In genomic region chr9:20869246-20869645, GRCm38 (mm10) we compare ENCODE assay signal across 7 mouse cellular contexts. TPM values are rescaled to one million over a fixed set of nuclear protein-coding genes. Genes with fewer than 3 reads are reported as not detected.
DNase-seq lines count a peak whose midpoint lies in the region; ATAC-seq and TF ChIP-seq lines count a peak whose summit lies in the region.

No protein-coding gene starts in this region.

- no peaks in the 10 kb centered on the region for H3K27me3 ChIP-seq in kidney, postnatal 0 days (ENCODE audit: insufficient read depth, low read length)
- H3K27me3 ChIP-seq in heart, postnatal 0 days (ENCODE audit: control insufficient read depth, insufficient read depth, low read length) = 0 out of 2 replicates have a peak, but pooled peaks cover 15% of the 10 kb centered on the region
- H3K27me3 ChIP-seq in lung, embryonic 16.5 days (ENCODE audit: control insufficient read depth, insufficient read depth, low read depth, low read length) = peaks cover 8% of the 10 kb centered on the region; the same call in 1 of the 2 replicates

- no peak for TF ChIP-seq POLR2A in bone marrow macrophage, adult 2 months (IDR thresholded peaks at IDR 0.05; ENCODE audit: borderline replicate concordance, low read depth, low read length)

- H3K9me3 ChIP-seq in kidney, postnatal 0 days (replicated peaks; ENCODE audit: low read length) = no peaks in the 10 kb centered on the region
- no peaks in the 10 kb centered on the region for H3K9me3 ChIP-seq in heart, postnatal 0 days (replicated peaks; ENCODE audit: control insufficient read depth, low read length)
- no peaks in the 10 kb centered on the region for H3K9me3 ChIP-seq in lung, embryonic 16.5 days (ENCODE audit: control insufficient read depth, low read length)

- no peak for ATAC-seq in kidney, postnatal 0 days (replicated peaks; ENCODE audit: low FRiP score, low read depth)
- no peak for ATAC-seq in heart, postnatal 0 days (ENCODE audit: insufficient read depth, low read depth)
- no peak; the same call in 1 of the 2 replicates for ATAC-seq in lung, embryonic 16.5 days (ENCODE audit: low read depth)

- peak overlapping the region; percentile 58 for H3K9ac ChIP-seq in kidney, postnatal 0 days (ENCODE audit: low read depth, low read length)
- H3K9ac ChIP-seq in heart, postnatal 0 days (replicated peaks; ENCODE audit: low read depth, low read length) = peak overlapping the region; percentile 57; the same call in 1 of the 2 replicates
- H3K9ac ChIP-seq in lung, embryonic 16.5 days (ENCODE audit: low read length) = peak overlapping the region; percentile 71

- no peak for TF ChIP-seq EP300 in heart, postnatal 0 days (IDR thresholded peaks at IDR 0.05; ENCODE audit: low read depth)

- 2% methylated on average over 19 of the region's 19 CpGs for WGBS in kidney, postnatal 0 days
- 7% methylated on average over 19 of the region's 19 CpGs for WGBS in heart, postnatal 0 days
- 3% methylated on average over 19 of the region's 19 CpGs for WGBS in lung, embryonic 16.5 days

- H3K4me3 ChIP-seq in kidney, postnatal 0 days (replicated peaks; ENCODE audit: low read depth, low read length) = peak overlapping the region; percentile 58
- H3K4me3 ChIP-seq in bone marrow macrophage, adult 2 months (ENCODE audit: insufficient read depth, low read length) = peak overlapping the region; percentile 83
- H3K4me3 ChIP-seq in heart, postnatal 0 days (ENCODE audit: low read depth, low read length) = peak overlapping the region; percentile 66
- H3K4me3 ChIP-seq in lung, embryonic 16.5 days (ENCODE audit: low read length) = peak overlapping the region; percentile 67

- peak; percentile 18 for DNase-seq in kidney, postnatal 0 days (ENCODE audit: low spot score)
- no peak for DNase-seq in kidney, adult 9 months
- DNase-seq in heart, postnatal 0 days (ENCODE audit: low spot score) = no peak
- no peak for DNase-seq in adipocyte (ENCODE audit: low spot score)
- DNase-seq in ovary, adult 18-20 months (ENCODE audit: low spot score) = no peak

- H3K4me2 ChIP-seq in kidney, postnatal 0 days (ENCODE audit: low read length) = peak overlapping the region; percentile 82
- H3K4me2 ChIP-seq in heart, postnatal 0 days (ENCODE audit: low read depth, low read length) = peak overlapping the region; percentile 81
- H3K4me2 ChIP-seq in lung, embryonic 16.5 days (ENCODE audit: low read depth, low read length) = peak overlapping the region; percentile 67

- peaks cover 18% of the 10 kb centered on the region; the same call in 1 of the 2 replicates for H3K36me3 ChIP-seq in kidney, postnatal 0 days (ENCODE audit: insufficient read depth, low read length)
- H3K36me3 ChIP-seq in heart, postnatal 0 days (replicated peaks; ENCODE audit: control insufficient read depth, insufficient read depth, low read length) = no peaks in the 10 kb centered on the region
- H3K36me3 ChIP-seq in lung, embryonic 16.5 days (ENCODE audit: control insufficient read depth, insufficient read depth, low read length) = no peaks in the 10 kb centered on the region

- TF ChIP-seq CTCF in kidney, postnatal 0 days (IDR thresholded peaks at IDR 0.05; ENCODE audit: low read depth) = no peak
- TF ChIP-seq CTCF in bone marrow macrophage, adult 2 months (IDR thresholded peaks at IDR 0.05; ENCODE audit: low read depth, low read length) = no peak
- no peak for TF ChIP-seq CTCF in heart, postnatal 0 days (IDR thresholded peaks at IDR 0.05; ENCODE audit: low read depth)

- H3K27ac ChIP-seq in kidney, postnatal 0 days = no peak overlapping the region
- no peak overlapping the region; the same call in 1 of the 2 replicates for H3K27ac ChIP-seq in bone marrow macrophage, adult 2 months (ENCODE audit: insufficient read depth, low read depth, low read length)
- H3K27ac ChIP-seq in heart, postnatal 0 days (ENCODE audit: low read depth) = no peak overlapping the region
- H3K27ac ChIP-seq in lung, embryonic 16.5 days (ENCODE audit: low read length) = no peak overlapping the region

- no peaks in the 10 kb centered on the region; the same call in 1 of the 2 replicates for H3K4me1 ChIP-seq in kidney, postnatal 0 days (replicated peaks; ENCODE audit: insufficient read depth, low read length)
- H3K4me1 ChIP-seq in bone marrow macrophage, adult 2 months (ENCODE audit: control insufficient read depth, insufficient read depth, low read length) = 0 out of 2 replicates have a peak, but pooled peaks cover 2% of the 10 kb centered on the region
- H3K4me1 ChIP-seq in heart, postnatal 0 days (ENCODE audit: control insufficient read depth, insufficient read depth) = peaks cover 4% of the 10 kb centered on the region; the same call in 1 of the 2 replicates
- H3K4me1 ChIP-seq in lung, embryonic 16.5 days (replicated peaks; ENCODE audit: control insufficient read depth, insufficient read depth, low read length) = peaks cover 5% of the 10 kb centered on the region; the same call in 1 of the 2 replicates

RNA-seq across cellular contexts. Expression of gene A230050P20Rik, which starts 0.8 kb away (rescaled TPM):
- 7.6 and 11.5 TPM in 2 replicates for polyA plus RNA-seq in kidney, postnatal 0 days (2015; fragmentation: Nextera tagmentation; extraction: Ambion mirVana)
- 19.9 and 23.5 TPM in 2 replicates for polyA plus RNA-seq in bone marrow macrophage, adult 2 months (2012; ENCODE audit: insufficient read depth, insufficient read length, missing spikeins)
- total RNA-seq in heart, postnatal 0 days (2014; rRNA removed; ENCODE audit: low replicate concordance) = 4.0 and 6.8 TPM in 2 replicates
- 4.9 and 5.3 TPM in 2 replicates for polyA plus RNA-seq in heart, postnatal 0 days (2015; fragmentation: Nextera tagmentation; extraction: Ambion mirVana)
- 18.8 and 22.4 TPM in 2 replicates for polyA plus RNA-seq in lung, embryonic 16.5 days (2015; fragmentation: Nextera tagmentation; extraction: Ambion mirVana)

RNA-seq across cellular contexts. Expression of gene Angptl6, which starts 10.3 kb away (rescaled TPM):
- 2.5 and 2.6 TPM in 2 replicates for polyA plus RNA-seq in kidney, postnatal 0 days (2015; fragmentation: Nextera tagmentation; extraction: Ambion mirVana)
- polyA plus RNA-seq in bone marrow macrophage, adult 2 months (2012; ENCODE audit: insufficient read depth, insufficient read length, missing spikeins) = 1.4 and 1.7 TPM in 2 replicates
- total RNA-seq in heart, postnatal 0 days (2014; rRNA removed; ENCODE audit: low replicate concordance) = 0.43 TPM in 1 of 2 replicates, not detected in the other
- polyA plus RNA-seq in heart, postnatal 0 days (2015; fragmentation: Nextera tagmentation; extraction: Ambion mirVana) = 2.0 and 2.3 TPM in 2 replicates
- 2.7 and 3.1 TPM in 2 replicates for polyA plus RNA-seq in lung, embryonic 16.5 days (2015; fragmentation: Nextera tagmentation; extraction: Ambion mirVana)

RNA-seq across cellular contexts. Expression of gene Ppan, which starts 18.7 kb away (rescaled TPM):
- 56.3 and 57.9 TPM in 2 replicates for polyA plus RNA-seq in kidney, postnatal 0 days (2015; fragmentation: Nextera tagmentation; extraction: Ambion mirVana)
- polyA plus RNA-seq in bone marrow macrophage, adult 2 months (2012; ENCODE audit: insufficient read depth, insufficient read length, missing spikeins) = 9.2 and 11.9 TPM in 2 replicates
- 17.4 and 21.2 TPM in 2 replicates for total RNA-seq in heart, postnatal 0 days (2014; rRNA removed; ENCODE audit: low replicate concordance)
- polyA plus RNA-seq in heart, postnatal 0 days (2015; fragmentation: Nextera tagmentation; extraction: Ambion mirVana) = 15.2 and 16.9 TPM in 2 replicates
- 57.3 and 64.1 TPM in 2 replicates for polyA plus RNA-seq in lung, embryonic 16.5 days (2015; fragmentation: Nextera tagmentation; extraction: Ambion mirVana)

RNA-seq across cellular contexts. Expression of gene Eif3g, which starts 29.2 kb away (rescaled TPM):
- 234 and 243 TPM in 2 replicates for polyA plus RNA-seq in kidney, postnatal 0 days (2015; fragmentation: Nextera tagmentation; extraction: Ambion mirVana)
- polyA plus RNA-seq in bone marrow macrophage, adult 2 months (2012; ENCODE audit: insufficient read depth, insufficient read length, missing spikeins) = 65.4 and 71.5 TPM in 2 replicates
- total RNA-seq in heart, postnatal 0 days (2014; rRNA removed; ENCODE audit: low replicate concordance) = 74.5 and 86.8 TPM in 2 replicates
- polyA plus RNA-seq in heart, postnatal 0 days (2015; fragmentation: Nextera tagmentation; extraction: Ambion mirVana) = 161 and 172 TPM in 2 replicates
- 255 and 258 TPM in 2 replicates for polyA plus RNA-seq in lung, embryonic 16.5 days (2015; fragmentation: Nextera tagmentation; extraction: Ambion mirVana)

RNA-seq across cellular contexts. Expression of gene Rdh8, which starts 50.9 kb away (rescaled TPM):
- not detected in 2 replicates for polyA plus RNA-seq in kidney, postnatal 0 days (2015; fragmentation: Nextera tagmentation; extraction: Ambion mirVana)
- not detected in 2 replicates for polyA plus RNA-seq in bone marrow macrophage, adult 2 months (2012; ENCODE audit: insufficient read depth, insufficient read length, missing spikeins)
- not detected in 2 replicates for total RNA-seq in heart, postnatal 0 days (2014; rRNA removed; ENCODE audit: low replicate concordance)
- not detected in 2 replicates for polyA plus RNA-seq in heart, postnatal 0 days (2015; fragmentation: Nextera tagmentation; extraction: Ambion mirVana)
- not detected in 2 replicates for polyA plus RNA-seq in lung, embryonic 16.5 days (2015; fragmentation: Nextera tagmentation; extraction: Ambion mirVana)
